Mouse (Mus musculus): ENCODE data around the gene Jchain. TPM values are rescaled to one million over a fixed set of nuclear protein-coding genes. Genes with fewer than 3 reads are reported as not detected.

The Jchain gene
- polyA plus RNA-seq, 1 experiment from 2014 or later, result 0.58 TPM

- no peak overlapping the region for H3K9ac ChIP-seq (replicated peaks; ENCODE audit: low read depth, low read length)
- H3K36me3 ChIP-seq (ENCODE audit: control insufficient read depth, insufficient read depth), result no peaks in the 10 kb centered on the region
- H3K4me3 ChIP-seq (replicated peaks; ENCODE audit: low read length), result no peak overlapping the region
- H3K27ac ChIP-seq (ENCODE audit: low read length), result no peak overlapping the region
- H3K9me3 ChIP-seq (ENCODE audit: control insufficient read depth, low read length), result no peaks in the 10 kb centered on the region
- H3K27me3 ChIP-seq (replicated peaks; ENCODE audit: control insufficient read depth, insufficient read depth, low read length), result no peaks in the 10 kb centered on the region
- H3K4me2 ChIP-seq (ENCODE audit: low read length), result no peak overlapping the region
- H3K4me1 ChIP-seq (replicated peaks; ENCODE audit: control insufficient read depth, insufficient read depth, low read length), result no peaks in the 10 kb centered on the region
- 70% methylated on average over 3 of the region's 3 CpGs for WGBS
- ATAC-seq, result no peak
These were observed 7.0 kb upstream of the Jchain start for GRCm38 (mm10) chr5:88534697-88535096.

- WGBS, result 48% methylated on average over 1 of the region's 1 CpGs
- Histone ChIP-seq H3K36me3 (ENCODE audit: control insufficient read depth, insufficient read depth) (no peaks in the 10 kb centered on the region), H3K27ac (ENCODE audit: low read length) (no peak overlapping the region), H3K9me3 (ENCODE audit: control insufficient read depth, low read length) (no peaks in the 10 kb centered on the region), H3K4me3 (replicated peaks; ENCODE audit: low read length) (no peak overlapping the region), H3K4me2 (ENCODE audit: low read length) (no peak overlapping the region), H3K27me3 (replicated peaks; ENCODE audit: control insufficient read depth, insufficient read depth, low read length) (no peaks in the 10 kb centered on the region), H3K4me1 (replicated peaks; ENCODE audit: control insufficient read depth, insufficient read depth, low read length) (no peaks in the 10 kb centered on the region), H3K9ac (replicated peaks; ENCODE audit: low read depth, low read length) (no peak overlapping the region)
- ATAC-seq, result no peak
These were observed 3.2 kb upstream of the Jchain start for GRCm38 (mm10) chr5:88530908-88531307.

- no peaks in the 10 kb centered on the region for H3K4me1 ChIP-seq (replicated peaks; ENCODE audit: control insufficient read depth, insufficient read depth, low read length)
- no peak overlapping the region for H3K27ac ChIP-seq (ENCODE audit: low read length)
- peak; percentile 72 for ATAC-seq
- H3K4me2 ChIP-seq (ENCODE audit: low read length), result no peak overlapping the region
- no peak overlapping the region for H3K4me3 ChIP-seq (replicated peaks; ENCODE audit: low read length)
- H3K9me3 ChIP-seq (ENCODE audit: control insufficient read depth, low read length), result no peaks in the 10 kb centered on the region
- 3% methylated on average over 2 of the region's 2 CpGs for WGBS
- no peaks in the 10 kb centered on the region for H3K27me3 ChIP-seq (replicated peaks; ENCODE audit: control insufficient read depth, insufficient read depth, low read length)
- H3K9ac ChIP-seq (replicated peaks; ENCODE audit: low read depth, low read length), result no peak overlapping the region
- no peaks in the 10 kb centered on the region for H3K36me3 ChIP-seq (ENCODE audit: control insufficient read depth, insufficient read depth)
These were observed 8.5 kb downstream of the Jchain start for GRCm38 (mm10) chr5:88519232-88519631.

GRCm38 (mm10) chr5:88508990-88509389, 18.7 kb downstream of the Jchain start:
- no peaks in the 10 kb centered on the region for H3K9me3 ChIP-seq (ENCODE audit: control insufficient read depth, low read length)
- H3K36me3 ChIP-seq (ENCODE audit: control insufficient read depth, insufficient read depth), result no peaks in the 10 kb centered on the region
- H3K27me3 ChIP-seq (replicated peaks; ENCODE audit: control insufficient read depth, insufficient read depth, low read length), result no peaks in the 10 kb centered on the region
- H3K27ac ChIP-seq (ENCODE audit: low read length), result no peak overlapping the region
- no peak overlapping the region for H3K4me2 ChIP-seq (ENCODE audit: low read length)
- H3K4me3 ChIP-seq (replicated peaks; ENCODE audit: low read length), result no peak overlapping the region
- WGBS, result 85% methylated on average over 1 of the region's 1 CpGs
- H3K9ac ChIP-seq (replicated peaks; ENCODE audit: low read depth, low read length), result no peak overlapping the region
- no peaks in the 10 kb centered on the region for H3K4me1 ChIP-seq (replicated peaks; ENCODE audit: control insufficient read depth, insufficient read depth, low read length)
- no peak for ATAC-seq

GRCm38 (mm10) chr5:88508555-88508954, 19.1 kb downstream of the Jchain start:
- WGBS, result 43% methylated on average over 1 of the region's 1 CpGs
- Histone ChIP-seq H3K4me2 (ENCODE audit: low read length) (no peak overlapping the region), H3K4me3 (replicated peaks; ENCODE audit: low read length) (no peak overlapping the region), H3K4me1 (replicated peaks; ENCODE audit: control insufficient read depth, insufficient read depth, low read length) (no peaks in the 10 kb centered on the region), H3K27ac (ENCODE audit: low read length) (no peak overlapping the region), H3K9me3 (ENCODE audit: control insufficient read depth, low read length) (no peaks in the 10 kb centered on the region), H3K36me3 (ENCODE audit: control insufficient read depth, insufficient read depth) (no peaks in the 10 kb centered on the region), H3K27me3 (replicated peaks; ENCODE audit: control insufficient read depth, insufficient read depth, low read length) (no peaks in the 10 kb centered on the region), H3K9ac (replicated peaks; ENCODE audit: low read depth, low read length) (no peak overlapping the region)
- no peak for ATAC-seq

- WGBS, result 93% methylated on average over 3 of the region's 3 CpGs
- Histone ChIP-seq H3K4me1 (replicated peaks; ENCODE audit: control insufficient read depth, insufficient read depth, low read length) (no peaks in the 10 kb centered on the region), H3K27me3 (replicated peaks; ENCODE audit: control insufficient read depth, insufficient read depth, low read length) (no peaks in the 10 kb centered on the region), H3K9me3 (ENCODE audit: control insufficient read depth, low read length) (no peaks in the 10 kb centered on the region), H3K4me3 (replicated peaks; ENCODE audit: low read length) (no peak overlapping the region), H3K36me3 (ENCODE audit: control insufficient read depth, insufficient read depth) (no peaks in the 10 kb centered on the region), H3K9ac (replicated peaks; ENCODE audit: low read depth, low read length) (no peak overlapping the region), H3K27ac (ENCODE audit: low read length) (no peak overlapping the region), H3K4me2 (ENCODE audit: low read length) (no peak overlapping the region)
- no peak for ATAC-seq
These were observed 27.9 kb downstream of the Jchain start for GRCm38 (mm10) chr5:88499781-88500180.

- H3K36me3 ChIP-seq (ENCODE audit: control insufficient read depth, insufficient read depth), result no peaks in the 10 kb centered on the region
- no peak overlapping the region for H3K4me2 ChIP-seq (ENCODE audit: low read length)
- 22% methylated on average over 5 of the region's 5 CpGs for WGBS
- H3K27me3 ChIP-seq (replicated peaks; ENCODE audit: control insufficient read depth, insufficient read depth, low read length), result no peaks in the 10 kb centered on the region
- H3K27ac ChIP-seq (ENCODE audit: low read length), result no peak overlapping the region
- no peak overlapping the region for H3K4me3 ChIP-seq (replicated peaks; ENCODE audit: low read length)
- H3K9me3 ChIP-seq (ENCODE audit: control insufficient read depth, low read length), result no peaks in the 10 kb centered on the region
- H3K9ac ChIP-seq (replicated peaks; ENCODE audit: low read depth, low read length), result no peak overlapping the region
- peak; percentile 47; the same call in 1 of the 2 replicates for ATAC-seq
- no peaks in the 10 kb centered on the region for H3K4me1 ChIP-seq (replicated peaks; ENCODE audit: control insufficient read depth, insufficient read depth, low read length)
These were observed 36.6 kb downstream of the Jchain start for GRCm38 (mm10) chr5:88491111-88491510.

- Histone ChIP-seq H3K27ac (ENCODE audit: low read length) (no peak overlapping the region), H3K4me2 (ENCODE audit: low read length) (no peak overlapping the region), H3K36me3 (ENCODE audit: control insufficient read depth, insufficient read depth) (no peaks in the 10 kb centered on the region), H3K9me3 (ENCODE audit: control insufficient read depth, low read length) (no peaks in the 10 kb centered on the region), H3K9ac (replicated peaks; ENCODE audit: low read depth, low read length) (no peak overlapping the region), H3K27me3 (replicated peaks; ENCODE audit: control insufficient read depth, insufficient read depth, low read length) (no peaks in the 10 kb centered on the region), H3K4me1 (replicated peaks; ENCODE audit: control insufficient read depth, insufficient read depth, low read length) (no peaks in the 10 kb centered on the region), H3K4me3 (replicated peaks; ENCODE audit: low read length) (no peak overlapping the region)
- WGBS, result 80% methylated on average over 2 of the region's 2 CpGs
- no peak for ATAC-seq
These were observed 38.7 kb downstream of the Jchain start for GRCm38 (mm10) chr5:88489004-88489403.

- H3K4me3 ChIP-seq (replicated peaks; ENCODE audit: low read length), result no peak within 1 kb of the TSS
- H3K36me3 ChIP-seq (ENCODE audit: control insufficient read depth, insufficient read depth), result no peaks in the 10 kb centered on the region
- no peaks in the 10 kb centered on the region for H3K27me3 ChIP-seq (replicated peaks; ENCODE audit: control insufficient read depth, insufficient read depth, low read length)
- H3K9ac ChIP-seq (replicated peaks; ENCODE audit: low read depth, low read length), result no peak within 1 kb of the TSS
- H3K4me2 ChIP-seq (ENCODE audit: low read length), result no peak within 1 kb of the TSS
- H3K9me3 ChIP-seq (ENCODE audit: control insufficient read depth, low read length), result no peaks in the 10 kb centered on the region
- H3K27ac ChIP-seq (ENCODE audit: low read length), result no peak within 1 kb of the TSS
- no peak for ATAC-seq
- H3K4me1 ChIP-seq (replicated peaks; ENCODE audit: control insufficient read depth, insufficient read depth, low read length), result no peaks in the 10 kb centered on the region
These were observed 40.0 kb downstream of the Jchain start, which contains the start of gene Enam for GRCm38 (mm10) chr5:88487675-88488074. Enam (plus strand) TSS chr5:88487975.

All from forebrain, embryonic 16.5 days (tissue).